Mouse (Mus musculus) gastrocnemius, postnatal 4 days (tissue): Measurements from ENCODE around the gene Gatad2b. TPM values are rescaled to one million over a fixed set of nuclear protein-coding genes. Genes with fewer than 3 reads are reported as not detected.
"Not testable (repeated sequence)": the region's sequence is repeated elsewhere in the genome, so short reads cannot be mapped to it uniquely, and the experiment has no call there.

Experiments used
- DNase-seq, 2 experiments: peaks; one replicate each; pipeline ENCODE4 v3.0.0; 2021 to 2022; ENCODE audit warnings: low spot score in 2 of 2, mixed read lengths in 2 of 2
- long read RNA-seq, 2 experiments: library from polyadenylated mRNA; stranded (forward); transcript quantifications; one replicate each; pipeline ENCODE4 v2.0.0; 2021
- total RNA-seq, 2 experiments: library from RNA; stranded (reverse); gene quantifications; 2 replicates each; pipeline ENCODE4 v1.2.3; 2021

The Gatad2b gene
- total RNA-seq: 10 to 100 TPM; 63.6 to 67.4 TPM
- long read RNA-seq, experiment 1, full-length matches to known transcripts: 2 of 3 reads
- long read RNA-seq, experiment 1, partial matches to known transcripts: 0 of 3 reads
- long read RNA-seq, experiment 1, other reads (novel, unspliced or antisense): 1 of 3 reads
- long read RNA-seq, experiment 2, partial matches to known transcripts: 0 of 5 reads
- long read RNA-seq, experiment 2, other reads (novel, unspliced or antisense): 5 of 5 reads

GRCm38 (mm10) chr3:90292345-90293275 is at the start of gene Gatad2b:
Gene Gatad2b, plus strand, starts transcription at chr3:90293178.
- peak; percentile 96 to 98 for DNase-seq

- no peak for DNase-seq
Observed at GRCm38 (mm10) chr3:90245406-90245805, 47.6 kb upstream of the Gatad2b start.

- DNase-seq: no peak
Observed at GRCm38 (mm10) chr3:90247630-90247959, 45.4 kb upstream of the Gatad2b start.

GRCm38 (mm10) chr3:90247960-90248745 is 44.8 kb upstream of the Gatad2b start, which contains the start of gene Slc39a1:
Gene Slc39a1, plus strand, starts transcription at chr3:90248172.
- DNase-seq: peak; percentile 81 to 94

GRCm38 (mm10) chr3:90248746-90249100 is 44.3 kb upstream of the Gatad2b start:
- peak in 1 of 2 experiments; percentile 39 for DNase-seq

GRCm38 (mm10) chr3:90250791-90251190 is 42.2 kb upstream of the Gatad2b start:
- DNase-seq: no peak

GRCm38 (mm10) chr3:90251731-90252226 is 41.2 kb upstream of the Gatad2b start:
- not testable (repeated sequence) for DNase-seq

- DNase-seq: not testable (repeated sequence)
Observed at GRCm38 (mm10) chr3:90252659-90253058, 40.3 kb upstream of the Gatad2b start.

- not testable (repeated sequence) for DNase-seq
Observed at GRCm38 (mm10) chr3:90253174-90253573, 39.8 kb upstream of the Gatad2b start.

GRCm38 (mm10) chr3:90253653-90254418 is 39.1 kb upstream of the Gatad2b start, which contains the start of gene Crtc2:
Gene Crtc2, plus strand, starts transcription at chr3:90254163.
- DNase-seq: peak; percentile 87 to 93

- peak in 1 of 2 experiments; percentile 62 for DNase-seq
Observed at GRCm38 (mm10) chr3:90254419-90255193, 38.4 kb upstream of the Gatad2b start.

- DNase-seq: no peak
Observed at GRCm38 (mm10) chr3:90255194-90255565, 37.8 kb upstream of the Gatad2b start.

- no peak for DNase-seq
Observed at GRCm38 (mm10) chr3:90255784-90256353, 37.1 kb upstream of the Gatad2b start.

- DNase-seq: no peak
Observed at GRCm38 (mm10) chr3:90256731-90257530, 36.0 kb upstream of the Gatad2b start.

- DNase-seq: no peak
Observed at GRCm38 (mm10) chr3:90258521-90258920, 34.5 kb upstream of the Gatad2b start.

- no peak for DNase-seq
Observed at GRCm38 (mm10) chr3:90263121-90263771, 29.7 kb upstream of the Gatad2b start.

GRCm38 (mm10) chr3:90264687-90265033 is 28.3 kb upstream of the Gatad2b start:
- DNase-seq: no peak
